Mouse (Mus musculus) liver, adult 2 months (tissue): ENCODE measurements around the gene Hemk1. TPM values are rescaled to one million over a fixed set of nuclear protein-coding genes. Genes with fewer than 3 reads are reported as not detected.

ENCODE experiments used
- DNase-seq: peaks from one replicate; pipeline ENCODE4 v3.0.0-alpha.2; 2011; ENCODE audit warnings: low read depth, low spot score; ENCODE audit errors: extremely low read depth
- H3K27ac ChIP-seq: fragments of 200-500 bp; replicated peaks from 2 replicates; pipeline ENCODE4 v1.5.1; 2012; ENCODE audit warnings: low read depth, mild to moderate bottlenecking, control low read depth, inconsistent platforms, low read length; ENCODE audit not compliant: insufficient read depth
- H3K27me3 ChIP-seq: fragments of 200-500 bp; 2 replicates; pipeline ENCODE4 v1.6.1; 2012; ENCODE audit warnings: mild to moderate bottlenecking, moderate library complexity, low read length, inconsistent platforms; ENCODE audit not compliant: control insufficient read depth, insufficient read depth
- H3K36me3 ChIP-seq: fragments of 200-500 bp; 2 replicates; pipeline ENCODE4 v1.6.1; 2012; ENCODE audit warnings: low read length, inconsistent platforms; ENCODE audit not compliant: control insufficient read depth, insufficient read depth
- H3K4me1 ChIP-seq: fragments of 200-500 bp; 2 replicates; pipeline ENCODE4 v1.6.1; 2011; ENCODE audit warnings: low read length; ENCODE audit not compliant: control insufficient read depth, insufficient read depth
- H3K4me3 ChIP-seq: fragments of 200-500 bp; 2 replicates; pipeline ENCODE4 v1.5.1; 2011; ENCODE audit warnings: low read depth, mild to moderate bottlenecking, control low read depth, low read length, moderate library complexity; ENCODE audit not compliant: insufficient read depth
- H3K79me2 ChIP-seq: fragments of 200-500 bp; 2 replicates; pipeline ENCODE4 v1.6.1; 2012; ENCODE audit warnings: inconsistent platforms, mild to moderate bottlenecking, low read length, moderate library complexity; ENCODE audit not compliant: control insufficient read depth, insufficient read depth
- H3K9ac ChIP-seq: fragments of 200-500 bp; 2 replicates; pipeline ENCODE4 v1.6.1; 2012; ENCODE audit warnings: low read depth, mild to moderate bottlenecking, control low read depth, inconsistent platforms, low read length
- CTCF ChIP-seq: fragments of 200-500 bp; IDR thresholded peaks from 2 replicates; pipeline ENCODE4 v1.5.1; 2011; ENCODE audit warnings: low read depth, low read length, control low read depth
- POLR2A ChIP-seq: fragments of 200-500 bp; IDR thresholded peaks from 2 replicates; pipeline ENCODE4 v1.6.1; 2011; ENCODE audit warnings: low read length, control low read depth; ENCODE audit not compliant: insufficient read depth; ENCODE audit errors: extremely low read depth
- WGBS: fragments of 180-500 bp; shearing (Covaris S2); methylation state at CpG from one replicate; pipeline ENCODE4 v1.1.7; 2018; 5-methylcytosine and 5-hydroxymethylcytosine counted together
- polyA plus RNA-seq: library from polyadenylated mRNA; depleted of rRNA; stranded (reverse); fragments of >200 nt; gene quantifications from 2 replicates; pipeline ENCODE4 v1.2.3, GENCODE M21; 2012
- total RNA-seq: library from RNA; depleted of rRNA; stranded (reverse); fragments of >200 nt; gene quantifications from 2 replicates; pipeline ENCODE4 v1.2.3, GENCODE M21; 2014

Hemk1 gene
- total and polyA plus RNA-seq, 2 experiments, result 18.4 to 28.1 TPM

- Histone ChIP-seq H3K27ac (no peak overlapping the region), H3K36me3 (no peaks in the 10 kb centered on the region), H3K79me2 (no peaks in the 10 kb centered on the region), H3K4me3 (no peak overlapping the region), H3K4me1 (peaks cover 2% of the 10 kb centered on the region; the same call in 1 of the 2 replicates), H3K9ac (no peak overlapping the region), H3K27me3 (no peaks in the 10 kb centered on the region)
- 50% methylated on average over 6 of the region's 6 CpGs for WGBS
- TF ChIP-seq POLR2A (no peak), CTCF (no peak)
- no peak for DNase-seq
Measured at GRCm38 (mm10) chr9:107323558-107323957, 14.6 kb downstream of the Hemk1 start.

- Histone ChIP-seq H3K4me1 (peaks cover 2% of the 10 kb centered on the region; the same call in 1 of the 2 replicates), H3K4me3 (no peak overlapping the region), H3K79me2 (no peaks in the 10 kb centered on the region), H3K27me3 (no peaks in the 10 kb centered on the region), H3K27ac (no peak overlapping the region), H3K9ac (no peak overlapping the region), H3K36me3 (no peaks in the 10 kb centered on the region)
- 95% methylated on average over 8 of the region's 8 CpGs for WGBS
- TF ChIP-seq CTCF (no peak), POLR2A (no peak)
- no peak for DNase-seq
Measured at GRCm38 (mm10) chr9:107322461-107323050, 15.6 kb downstream of the Hemk1 start.

GRCm38 (mm10) chr9:107315791-107316190, 22.4 kb downstream of the Hemk1 start:
- WGBS, result 15% methylated on average over 2 of the region's 2 CpGs

GRCm38 (mm10) chr9:107313926-107314325, 24.2 kb downstream of the Hemk1 start:
- no peak overlapping the region for H3K27ac ChIP-seq
- H3K27me3 ChIP-seq, result no peaks in the 10 kb centered on the region
- TF ChIP-seq CTCF, result no peak
- TF ChIP-seq POLR2A, result no peak
- H3K79me2 ChIP-seq, result no peaks in the 10 kb centered on the region
- H3K36me3 ChIP-seq, result no peaks in the 10 kb centered on the region
- 96% methylated on average over 3 of the region's 3 CpGs for WGBS
- H3K4me1 ChIP-seq, result peaks cover 9% of the 10 kb centered on the region
- DNase-seq, result no peak
- no peak overlapping the region for H3K4me3 ChIP-seq
- H3K9ac ChIP-seq, result no peak overlapping the region

More at GRCm38 (mm10) chr9:107315791-107316190, 22.4 kb downstream of the Hemk1 start:
- Histone ChIP-seq H3K9ac (no peak overlapping the region), H3K4me3 (no peak overlapping the region), H3K36me3 (no peaks in the 10 kb centered on the region), H3K27ac (peak overlapping the region; percentile 8; the same call in 1 of the 2 replicates), H3K27me3 (no peaks in the 10 kb centered on the region), H3K79me2 (no peaks in the 10 kb centered on the region), H3K4me1 (peaks cover 5% of the 10 kb centered on the region; the same call in 1 of the 2 replicates)
- no peak for TF ChIP-seq POLR2A
- no peak for TF ChIP-seq CTCF
- peak; percentile 79 for DNase-seq

GRCm38 (mm10) chr9:107312811-107313584, 25.2 kb downstream of the Hemk1 start:
- 76% methylated on average over 10 of the region's 10 CpGs for WGBS
- no peak overlapping the region for H3K27ac ChIP-seq

More at GRCm38 (mm10) chr9:107312811-107313584, 25.2 kb downstream of the Hemk1 start:
- no peaks in the 10 kb centered on the region for H3K79me2 ChIP-seq
- no peaks in the 10 kb centered on the region for H3K27me3 ChIP-seq
- TF ChIP-seq POLR2A (no peak), CTCF (no peak)
- H3K9ac ChIP-seq, result no peak overlapping the region
- H3K4me1 ChIP-seq, result peaks cover 18% of the 10 kb centered on the region
- no peak for DNase-seq
- H3K4me3 ChIP-seq, result no peak overlapping the region
- no peaks in the 10 kb centered on the region for H3K36me3 ChIP-seq
